Mouse (Mus musculus) neural tube, embryonic 11.5 days (tissue): ENCODE data around the gene Gm21900. TPM values are rescaled to one million over a fixed set of nuclear protein-coding genes. Genes with fewer than 3 reads are reported as not detected.
"Not testable (repeated sequence)": the region's sequence is repeated elsewhere in the genome, so short reads cannot be mapped to it uniquely, and the experiment has no call there.

Experiments used
- ATAC-seq: fragments of 200-750 bp; cut with Nextera tagmentation; 2 replicates; pipeline ENCODE4 v1.8.0; 2017; ENCODE audit warnings: moderate number of reproducible peaks, mild to moderate bottlenecking, moderate TSS enrichment, moderate library complexity; ENCODE audit not compliant: insufficient read depth, low FRiP score, low TSS enrichment
- DNase-seq: peaks from one replicate; pipeline ENCODE4 v3.0.0-alpha.2; 2015; ENCODE audit warnings: low spot score
- H3K27ac ChIP-seq: fragments of 300-500 bp; sonication (generic); 2 replicates; pipeline ENCODE4 v1.5.1; 2014; ENCODE audit warnings: low read depth, mild to moderate bottlenecking, low read length
- H3K27me3 ChIP-seq: fragments of 300-500 bp; sonication (generic); 2 replicates; pipeline ENCODE4 v1.6.1; 2014; ENCODE audit warnings: mild to moderate bottlenecking, low read length, mixed read lengths; ENCODE audit not compliant: control insufficient read depth, insufficient read depth
- H3K36me3 ChIP-seq: fragments of 300-500 bp; sonication (generic); 2 replicates; pipeline ENCODE4 v1.6.1; 2014; ENCODE audit warnings: mild to moderate bottlenecking, low read length, moderate library complexity, mixed read lengths; ENCODE audit not compliant: control insufficient read depth, insufficient read depth
- H3K4me1 ChIP-seq: fragments of 300-500 bp; sonication (generic); 2 replicates; pipeline ENCODE4 v1.6.1; 2014; ENCODE audit warnings: low read length, mixed read lengths; ENCODE audit not compliant: control insufficient read depth, insufficient read depth
- H3K4me2 ChIP-seq: fragments of 300-500 bp; sonication (generic); 2 replicates; pipeline ENCODE4 v1.6.1; 2014; ENCODE audit warnings: low read depth, mild to moderate bottlenecking, moderate library complexity
- H3K4me3 ChIP-seq: fragments of 300-500 bp; sonication (generic); 2 replicates; pipeline ENCODE4 v1.5.1; 2014; ENCODE audit warnings: low read depth, low read length
- H3K9ac ChIP-seq: fragments of 300-500 bp; sonication (generic); 2 replicates; pipeline ENCODE4 v1.6.1; 2014; ENCODE audit warnings: mild to moderate bottlenecking, low read length
- H3K9me3 ChIP-seq: fragments of 300-500 bp; sonication (generic); 2 replicates; pipeline ENCODE4 v1.6.1; 2016; ENCODE audit warnings: low read length; ENCODE audit not compliant: control insufficient read depth
- WGBS: fragments of 180-500 bp; shearing (Covaris S2); extraction: QIAGEN DNeasy Blood & Tissue Kit; methylation state at CpG from one replicate; pipeline ENCODE4 v1.1.7; 2014; 5-methylcytosine and 5-hydroxymethylcytosine counted together
- polyA plus RNA-seq: library from polyadenylated mRNA; unstranded; fragments of >200 nt; fragmentation: Nextera tagmentation; extraction: Ambion mirVana; gene quantifications from 2 replicates; pipeline ENCODE4 v1.2.1, GENCODE M21; 2014

Gm21900 gene
- not detected in 2 replicates for polyA plus RNA-seq

DNA sequence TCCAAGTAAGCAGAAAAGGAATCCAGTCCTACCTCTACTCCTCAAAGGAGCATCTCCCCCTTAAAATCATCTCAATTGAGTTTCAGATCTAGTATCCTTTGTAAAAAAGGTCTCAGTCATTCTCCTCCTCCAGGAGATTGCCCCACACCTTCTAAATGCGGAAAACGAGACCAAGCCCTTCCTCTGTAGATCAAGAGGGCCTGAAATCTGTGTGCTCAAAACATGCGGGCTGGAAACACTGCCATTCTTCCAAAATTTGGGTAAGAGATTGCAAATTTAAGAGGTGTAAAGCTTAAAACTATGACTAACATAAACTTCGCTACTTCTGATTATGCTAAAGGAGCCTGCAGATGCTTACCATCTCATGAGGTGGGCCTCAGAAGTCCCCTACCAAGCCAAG lies at the start of gene Gm21900:
Gene Gm21900, plus strand, starts transcription at position 301 of the 400 bp plus-strand sequence.
- not testable (repeated sequence) for DNase-seq, H3K27ac ChIP-seq, H3K9ac ChIP-seq, H3K27me3 ChIP-seq, H3K4me3 ChIP-seq, H3K4me1 ChIP-seq, H3K9me3 ChIP-seq, ATAC-seq, H3K4me2 ChIP-seq, H3K36me3 ChIP-seq
- 73% methylated on average over 4 of the region's 4 CpGs for WGBS

DNA sequence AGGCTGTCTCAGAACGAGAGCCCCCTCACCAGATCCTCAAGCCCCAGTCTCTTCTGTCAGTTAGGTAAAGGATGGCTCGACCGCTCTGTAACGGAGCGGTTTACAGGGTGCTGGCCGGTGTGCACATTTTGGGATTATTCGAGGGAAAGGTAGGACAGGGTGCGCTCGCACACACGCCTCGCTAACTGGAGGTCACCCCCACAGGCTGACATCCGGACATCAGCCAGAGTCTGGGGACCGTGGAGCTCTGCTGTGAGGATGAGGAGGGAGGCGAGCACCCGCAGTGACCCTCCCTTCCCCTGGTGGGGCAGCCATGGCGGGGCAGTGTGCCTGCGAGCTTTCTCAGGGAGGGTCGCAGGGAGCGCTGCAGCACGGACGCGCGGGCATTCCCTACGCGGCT lies 27.4 kb downstream of the Gm21900 start:
- H3K9me3 ChIP-seq, H3K4me3 ChIP-seq, DNase-seq, H3K9ac ChIP-seq, H3K4me1 ChIP-seq, ATAC-seq, H3K27me3 ChIP-seq, H3K27ac ChIP-seq, H3K4me2 ChIP-seq, H3K36me3 ChIP-seq: not testable (repeated sequence)
- WGBS, result no CpG with 5 or more reads among the region's 25 CpGs

Other genes starting within 250 kb of the Gm21900 start
- not detected in 2 replicates for gene Gm28510, start 203.6 kb upstream of the Gm21900 start, polyA plus RNA-seq
- not detected in 2 replicates for gene Gm20737, start 80.3 kb upstream of the Gm21900 start, polyA plus RNA-seq
- not detected in 2 replicates for gene Gm21775, start 62.9 kb upstream of the Gm21900 start, polyA plus RNA-seq
- not detected in 2 replicates for gene Gm20777, start 136.1 kb downstream of the Gm21900 start, polyA plus RNA-seq